Mouse (Mus musculus) left cerebral cortex, adult 18-20 months (tissue): ENCODE measurements around the gene Robo1. TPM values are rescaled to one million over a fixed set of nuclear protein-coding genes. Genes with fewer than 3 reads are reported as not detected.

Source experiments
- DNase-seq, 2 experiments: peaks; one replicate each; pipeline ENCODE4 v3.0.0; 2021 to 2022; ENCODE audit warnings: low spot score in 2 of 2, mixed read lengths in 1 of 2
- total RNA-seq, 2 experiments: library from RNA; stranded (reverse); gene quantifications; 2 replicates each; pipeline ENCODE4 v1.2.3; 2021

The Robo1 gene
- total RNA-seq, 2 experiments from 2014 or later = 47.0 to 48.7 TPM

- DNase-seq = no peak
Measured at GRCm38 (mm10) chr16:72920013-72920412, 611.9 kb downstream of the Robo1 start.

- peak; percentile 49 to 66 for DNase-seq
Measured at GRCm38 (mm10) chr16:72924423-72925224, 616.5 kb downstream of the Robo1 start.

DNA sequence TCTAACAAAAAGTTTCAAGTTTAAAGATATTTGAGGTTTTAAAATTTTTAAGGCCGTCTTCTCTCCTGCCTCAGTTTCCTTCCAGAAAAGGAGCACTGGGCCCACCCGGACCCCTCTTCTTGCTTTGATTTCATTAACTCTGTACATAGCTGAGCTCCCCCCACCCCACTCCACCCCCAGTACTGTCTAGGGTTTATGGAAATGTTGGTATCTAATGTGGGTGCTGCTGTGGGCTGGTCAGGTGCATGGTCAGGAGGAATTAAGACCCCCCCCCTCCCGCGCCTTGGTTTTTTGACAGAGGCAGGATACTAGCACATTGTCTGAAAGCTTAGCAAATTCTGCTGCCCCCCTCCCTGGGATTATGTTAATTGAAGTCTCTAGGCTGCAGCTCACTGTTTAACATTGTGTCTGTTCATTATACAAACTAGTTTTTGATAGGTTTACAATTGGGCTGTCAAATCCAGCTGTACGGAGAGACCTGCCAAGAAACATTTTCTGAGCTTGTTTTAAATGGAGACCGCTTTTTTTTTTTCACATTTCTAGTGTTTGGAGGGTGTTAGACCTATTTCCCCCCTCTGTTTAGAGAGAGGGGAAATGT lies 620.5 kb downstream of the Robo1 start:
- DNase-seq = no peak

DNA sequence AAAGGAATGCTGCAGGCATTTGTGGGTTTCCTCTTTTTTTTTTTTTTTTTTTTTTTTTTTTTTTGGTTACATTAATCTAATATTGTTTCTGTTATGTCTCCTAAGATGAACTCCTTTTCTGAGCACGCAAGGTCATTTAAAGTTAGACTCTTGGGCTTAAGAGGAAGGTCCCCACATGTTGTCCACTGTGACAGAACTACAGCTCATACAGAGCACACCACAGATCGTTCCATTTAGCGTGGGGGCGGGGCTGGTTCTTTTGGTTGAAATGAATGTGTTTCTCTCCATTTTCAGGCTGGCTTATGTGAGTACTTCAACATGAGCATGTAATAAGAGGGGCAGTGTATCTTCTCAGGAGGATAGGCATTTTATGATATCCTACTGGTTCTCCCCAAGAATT lies 622.8 kb downstream of the Robo1 start:
- no peak for DNase-seq

GRCm38 (mm10) chr16:72934908-72935307 lies 626.8 kb downstream of the Robo1 start:
- no peak for DNase-seq

DNA sequence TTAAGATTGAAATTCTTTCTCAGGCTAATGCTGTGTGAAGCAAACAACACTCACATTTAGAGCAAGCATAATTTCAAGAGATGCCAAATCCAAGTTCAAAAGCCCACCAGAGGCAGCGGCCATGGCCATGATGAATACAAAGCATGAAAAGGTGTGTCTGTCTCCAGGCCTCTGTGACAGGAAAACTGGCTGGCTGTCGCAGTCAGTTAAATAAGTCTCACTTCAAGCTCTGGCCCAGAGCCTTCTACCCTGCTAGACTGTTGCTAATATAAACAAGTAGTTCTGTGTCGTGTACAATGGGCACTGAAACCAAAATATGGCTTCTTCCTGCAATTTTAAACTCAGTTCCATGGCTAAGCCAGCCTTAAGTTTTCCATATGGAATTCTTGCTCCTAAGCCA lies 629.1 kb downstream of the Robo1 start:
- DNase-seq = no peak

GRCm38 (mm10) chr16:72939862-72940261 lies 631.8 kb downstream of the Robo1 start:
- no peak for DNase-seq

DNA sequence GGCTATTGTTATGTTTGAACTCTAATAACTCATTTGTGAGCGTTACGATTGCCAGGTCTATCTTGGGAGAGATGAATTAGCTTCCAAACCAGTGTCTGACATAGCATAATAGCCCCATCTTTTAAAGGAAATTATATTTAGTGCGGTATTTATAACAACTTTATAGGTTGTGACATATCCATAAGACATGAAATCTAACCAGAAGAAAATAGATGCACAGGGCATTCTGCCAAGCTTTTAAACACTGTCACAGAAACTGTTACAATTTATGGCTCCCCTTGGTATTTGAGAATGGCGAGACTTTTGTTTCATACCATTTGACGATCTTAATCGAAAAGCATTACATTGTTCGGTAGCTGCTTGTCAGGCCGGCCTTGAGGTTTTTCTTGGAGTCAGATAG lies 632.7 kb downstream of the Robo1 start:
- DNase-seq = no peak

DNA sequence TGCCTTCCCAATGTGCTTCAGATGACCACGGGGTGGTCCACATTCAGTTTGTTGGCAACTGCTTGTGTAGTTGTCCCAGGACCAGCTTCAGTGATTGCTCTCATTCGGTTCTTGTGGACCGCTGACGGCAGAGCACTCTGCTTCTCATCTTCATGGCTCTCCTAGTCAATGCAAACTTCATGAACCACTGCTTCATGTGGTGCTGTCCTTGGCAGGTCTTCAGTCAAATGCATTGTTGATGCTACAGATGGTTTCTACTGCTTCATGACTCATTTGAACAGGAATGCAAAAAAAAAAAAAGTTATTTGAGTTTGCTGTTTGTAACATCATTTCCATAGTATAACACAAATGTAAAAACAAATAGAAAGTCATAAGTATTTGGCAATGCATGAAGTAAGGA lies 636.3 kb downstream of the Robo1 start:
- DNase-seq = no peak

- DNase-seq = no peak
Measured at GRCm38 (mm10) chr16:72951969-72952368, 643.9 kb downstream of the Robo1 start.

DNA sequence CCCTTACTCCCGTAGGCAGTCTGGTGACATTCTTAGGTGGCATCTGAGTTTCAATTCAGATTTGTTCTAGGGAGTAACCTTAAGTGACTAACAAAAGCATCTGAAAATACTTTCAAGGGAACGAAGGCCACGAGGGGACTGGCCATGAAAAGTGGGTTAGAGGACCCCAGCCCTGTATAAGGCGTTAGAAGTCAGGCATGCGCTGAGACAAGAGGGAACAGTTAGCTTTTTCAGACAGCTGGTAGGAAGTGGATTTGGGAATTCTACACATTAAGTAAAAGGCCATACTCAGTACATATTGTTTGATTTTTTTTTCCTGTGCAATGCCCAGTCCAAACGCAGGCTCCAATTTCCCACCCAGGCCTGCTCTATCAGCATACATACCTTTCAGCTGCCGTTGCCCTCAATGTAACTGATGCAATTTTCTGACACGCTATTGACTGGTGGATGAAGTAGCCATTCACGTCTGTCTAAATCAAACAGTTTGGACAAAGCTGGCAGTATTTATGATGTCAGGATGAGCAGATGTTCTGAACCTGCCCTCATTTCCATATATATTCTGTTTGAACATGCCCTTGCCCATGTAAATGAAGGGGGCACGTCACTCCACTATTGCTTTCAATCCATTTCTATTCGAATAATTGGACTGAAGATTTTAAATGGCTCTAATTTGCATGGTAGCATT lies 651.1 kb downstream of the Robo1 start:
- DNase-seq = no peak

DNA sequence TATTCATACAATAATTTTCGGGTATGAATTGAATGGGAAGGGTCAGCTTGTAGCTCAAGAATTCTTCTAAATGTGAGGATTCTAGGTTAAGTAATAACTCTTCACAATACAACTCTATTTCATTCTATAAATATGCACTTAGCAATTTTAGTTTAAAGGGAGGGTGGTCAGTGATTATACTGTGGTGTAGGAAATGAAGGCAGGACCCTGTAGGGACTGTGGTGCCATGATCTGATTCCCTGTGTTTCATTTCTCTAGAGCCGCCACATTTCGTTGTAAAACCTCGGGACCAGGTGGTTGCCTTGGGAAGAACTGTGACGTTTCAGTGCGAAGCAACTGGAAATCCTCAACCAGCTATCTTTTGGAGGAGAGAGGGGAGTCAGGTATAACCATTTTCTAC lies 651.7 kb downstream of the Robo1 start:
- DNase-seq = no peak

GRCm38 (mm10) chr16:72963782-72964181 lies 655.7 kb downstream of the Robo1 start:
- no peak for DNase-seq

- no peak for DNase-seq
Measured at GRCm38 (mm10) chr16:72967509-72967908, 659.4 kb downstream of the Robo1 start.

DNA sequence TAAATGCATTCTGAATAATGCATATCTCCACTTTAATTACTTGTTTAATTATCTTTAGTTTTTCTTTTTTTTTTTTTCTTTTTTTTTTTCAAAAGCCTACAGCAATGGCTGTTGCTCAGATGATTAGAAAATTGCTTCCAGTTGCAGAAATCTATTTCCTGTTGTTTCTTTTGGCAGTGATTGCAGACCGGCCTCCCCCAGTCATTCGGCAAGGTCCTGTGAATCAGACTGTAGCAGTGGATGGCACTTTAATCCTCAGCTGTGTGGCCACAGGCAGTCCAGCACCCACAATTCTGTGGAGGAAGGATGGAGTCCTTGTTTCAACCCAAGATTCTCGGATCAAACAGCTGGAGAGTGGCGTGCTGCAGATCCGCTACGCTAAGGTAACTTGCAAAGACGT lies 661.9 kb downstream of the Robo1 start:
- DNase-seq = no peak

DNA sequence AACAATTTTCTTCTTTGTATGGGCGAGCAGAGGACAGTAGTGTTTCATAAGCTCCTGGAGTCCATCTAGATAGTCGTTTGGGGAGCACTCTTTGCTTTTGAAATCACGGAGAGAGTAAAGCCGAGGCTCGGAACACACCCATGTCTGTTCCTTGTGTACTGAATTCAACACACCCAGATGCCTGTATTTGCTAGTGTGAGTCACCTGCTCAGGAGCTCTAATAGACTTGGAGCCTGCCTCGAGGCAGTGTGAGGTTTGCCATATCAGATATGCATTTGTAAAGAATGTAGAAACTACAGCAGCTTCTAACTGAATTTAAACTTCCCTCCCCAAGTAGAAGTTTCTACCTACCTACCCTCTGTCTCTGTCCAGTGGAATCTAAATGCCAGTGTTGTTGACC lies 665.6 kb downstream of the Robo1 start:
- DNase-seq = no peak

- no peak for DNase-seq
Measured at GRCm38 (mm10) chr16:72974681-72975080, 666.6 kb downstream of the Robo1 start.

DNA sequence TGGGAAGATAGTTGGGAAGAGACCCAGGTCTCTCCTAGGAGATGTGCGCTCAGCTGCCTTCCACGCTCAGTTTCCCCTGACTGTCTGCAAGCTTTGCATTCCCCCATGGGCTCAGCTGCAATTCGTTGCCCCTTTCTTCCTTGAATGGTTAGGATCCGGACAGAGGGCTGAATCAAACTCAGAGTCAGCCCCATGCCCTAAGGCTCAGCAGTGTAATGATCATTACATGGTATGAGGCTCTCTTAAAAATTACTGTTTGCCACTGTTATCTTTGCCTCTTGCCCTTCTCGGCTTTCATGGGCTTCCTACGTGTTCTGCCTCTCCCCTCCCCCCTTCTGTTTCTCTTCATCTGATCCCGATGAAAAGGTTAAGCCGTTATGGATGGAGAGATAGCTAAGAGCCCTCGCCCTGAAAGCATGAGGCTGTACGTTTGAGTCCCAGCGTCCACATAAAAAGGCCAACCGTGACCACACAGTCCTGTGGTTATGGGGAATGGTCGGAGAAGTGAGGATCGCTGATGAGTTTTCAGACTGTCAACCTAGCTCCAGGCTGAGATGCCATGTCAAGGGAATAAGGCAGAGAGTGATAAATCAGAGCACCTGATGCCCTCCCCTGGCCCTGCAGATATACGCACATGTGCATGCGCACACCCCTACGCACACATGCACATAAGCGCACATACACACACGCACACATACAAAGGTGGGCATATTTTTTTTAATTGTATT lies 668.9 kb downstream of the Robo1 start:
- no peak for DNase-seq

DNA sequence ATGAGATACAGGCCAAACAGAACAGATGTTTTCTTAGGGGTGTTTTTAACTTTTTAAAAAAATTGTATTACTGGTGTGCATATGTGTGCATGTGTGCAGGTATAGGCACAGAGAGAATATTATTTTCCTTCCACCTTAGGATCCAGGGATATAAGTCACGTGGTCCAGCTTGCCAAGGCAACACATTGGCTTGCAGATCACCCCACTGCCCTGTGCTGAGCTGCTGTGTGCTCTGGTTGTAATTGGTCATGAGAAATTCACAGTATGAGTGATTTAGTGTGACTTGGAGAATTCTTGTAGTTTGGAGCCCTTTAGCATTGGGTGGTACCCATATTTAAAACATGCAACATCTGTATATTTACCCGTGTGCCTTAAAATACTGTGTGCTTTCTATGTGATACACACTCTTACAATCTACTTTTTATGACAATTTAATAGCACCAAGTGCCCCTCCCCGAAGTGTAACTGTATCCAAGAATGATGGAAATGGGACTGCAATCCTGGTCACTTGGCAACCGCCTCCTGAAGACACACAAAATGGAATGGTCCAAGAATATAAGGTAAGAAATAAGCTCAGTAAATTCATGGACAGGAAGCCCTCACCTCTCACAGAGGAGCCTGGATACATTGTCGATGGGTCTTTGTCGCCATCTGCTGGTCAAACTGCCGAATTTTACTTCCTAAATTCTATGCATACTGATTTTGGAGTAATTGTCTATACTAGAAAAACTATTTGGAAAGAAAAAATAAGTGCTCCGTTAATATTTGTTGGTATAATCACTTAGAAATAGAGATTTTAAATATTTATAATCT lies 671.5 kb downstream of the Robo1 start:
- DNase-seq = peak; percentile 64 to 80

GRCm38 (mm10) chr16:72990376-72991167 lies 682.5 kb downstream of the Robo1 start:
- DNase-seq = no peak
